Mouse (Mus musculus): ENCODE results near the gene Pdlim5.

GRCm38 (mm10) chr3:142424134-142424533, 28.6 kb upstream of the Pdlim5 start:
- no peak for TF ChIP-seq POLR2A (IDR thresholded peaks at IDR 0.05; ENCODE audit: low read depth, low read length)
- no peak for TF ChIP-seq CTCF (IDR thresholded peaks at IDR 0.05; ENCODE audit: borderline replicate concordance, insufficient read depth, low read length)

Measured in embryonic fibroblast, embryonic 13.5 days (primary cell).